Mouse (Mus musculus): ENCODE data around the gene Susd1.

DNA sequence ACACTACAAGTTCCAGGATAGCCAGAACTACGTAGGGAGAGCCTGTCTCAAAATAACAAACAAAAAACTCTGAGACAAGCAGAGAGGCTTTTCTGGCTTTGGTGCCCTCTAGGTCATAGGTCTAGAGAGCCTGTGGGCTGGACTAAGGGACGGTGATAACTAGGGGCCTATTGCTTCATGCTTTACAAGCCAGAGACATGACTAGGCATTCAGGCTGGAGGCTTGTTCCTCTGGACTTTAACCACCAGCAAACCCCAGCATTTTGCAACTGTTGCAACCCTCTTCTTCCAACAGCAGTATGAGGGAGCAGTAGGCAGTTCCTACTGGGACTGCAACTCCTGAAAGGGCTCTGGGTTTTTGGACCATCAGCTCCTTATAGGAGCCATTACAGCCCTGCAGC lies 1.5 kb upstream of the Susd1 start:
- TF ChIP-seq POLR2A (IDR thresholded peaks at IDR 0.05; ENCODE audit: insufficient read depth, low read depth, low read length) = no peak
- TF ChIP-seq CTCF (IDR thresholded peaks at IDR 0.05) = no peak
- TF ChIP-seq EP300 (IDR thresholded peaks at IDR 0.05; ENCODE audit: insufficient read depth, low read depth, low read length) = no peak
